Mouse (Mus musculus) heart, embryonic 12.5 days (tissue): ENCODE measurements at regions not wholly inside any gene's neighbourhood (a gene's known extent, or its start where the extent isn't known, plus 50 kb on each side); places are given as distances from the start of the nearest gene placed in this dataset.
"Not testable (repeated sequence)": the region's sequence is repeated elsewhere in the genome, so short reads cannot be mapped to it uniquely, and the experiment has no call there.

Source experiments
- ATAC-seq: fragments of 200-750 bp; cut with Nextera tagmentation; 2 replicates; pipeline ENCODE4 v1.8.0; 2017; ENCODE audit warnings: moderate TSS enrichment, moderate library complexity; ENCODE audit not compliant: insufficient number of reproducible peaks, low FRiP score
- H3K27ac ChIP-seq: fragments of 300-500 bp; sonication (generic); 2 replicates; pipeline ENCODE4 v1.5.1; 2016; ENCODE audit warnings: mild to moderate bottlenecking, moderate library complexity; ENCODE audit not compliant: poor library complexity, severe bottlenecking
- H3K27me3 ChIP-seq: fragments of 300-500 bp; sonication (generic); replicated peaks from 2 replicates; pipeline ENCODE4 v1.6.1; 2016; ENCODE audit warnings: mild to moderate bottlenecking, moderate library complexity
- H3K36me3 ChIP-seq: fragments of 300-500 bp; sonication (generic); 2 replicates; pipeline ENCODE4 v1.6.1; 2016; ENCODE audit warnings: mild to moderate bottlenecking, moderate library complexity
- H3K4me1 ChIP-seq: fragments of 300-500 bp; sonication (generic); replicated peaks from 2 replicates; pipeline ENCODE4 v1.6.1; 2016; ENCODE audit warnings: mild to moderate bottlenecking
- H3K4me2 ChIP-seq: fragments of 300-500 bp; sonication (generic); 2 replicates; pipeline ENCODE4 v1.6.1; 2016; ENCODE audit warnings: mild to moderate bottlenecking, moderate library complexity
- H3K4me3 ChIP-seq: fragments of 300-500 bp; sonication (generic); 2 replicates; pipeline ENCODE4 v1.5.1; 2016; ENCODE audit warnings: mild to moderate bottlenecking
- H3K9ac ChIP-seq: fragments of 300-500 bp; sonication (generic); 2 replicates; pipeline ENCODE4 v1.6.1; 2016; ENCODE audit warnings: mild to moderate bottlenecking, moderate library complexity
- H3K9me3 ChIP-seq: fragments of 300-500 bp; sonication (generic); replicated peaks from 2 replicates; pipeline ENCODE4 v1.6.1; 2016; ENCODE audit warnings: mild to moderate bottlenecking, moderate library complexity
- WGBS: fragments of 180-500 bp; shearing (Covaris S2); methylation state at CpG from one replicate; pipeline ENCODE4 v1.1.7; 2016; 5-methylcytosine and 5-hydroxymethylcytosine counted together

GRCm38 (mm10) chr8:126081279-126081678 lies 86.3 kb downstream of the Kcnk1 start:
- H3K4me1 ChIP-seq, result no peaks in the 10 kb centered on the region
- no peak overlapping the region for H3K9ac ChIP-seq
- no peaks in the 10 kb centered on the region for H3K9me3 ChIP-seq
- no peaks in the 10 kb centered on the region for H3K36me3 ChIP-seq
- ATAC-seq, result no peak
- no peaks in the 10 kb centered on the region for H3K27me3 ChIP-seq
- no peak overlapping the region for H3K4me2 ChIP-seq
- H3K27ac ChIP-seq, result no peak overlapping the region
- H3K4me3 ChIP-seq, result no peak overlapping the region

DNA sequence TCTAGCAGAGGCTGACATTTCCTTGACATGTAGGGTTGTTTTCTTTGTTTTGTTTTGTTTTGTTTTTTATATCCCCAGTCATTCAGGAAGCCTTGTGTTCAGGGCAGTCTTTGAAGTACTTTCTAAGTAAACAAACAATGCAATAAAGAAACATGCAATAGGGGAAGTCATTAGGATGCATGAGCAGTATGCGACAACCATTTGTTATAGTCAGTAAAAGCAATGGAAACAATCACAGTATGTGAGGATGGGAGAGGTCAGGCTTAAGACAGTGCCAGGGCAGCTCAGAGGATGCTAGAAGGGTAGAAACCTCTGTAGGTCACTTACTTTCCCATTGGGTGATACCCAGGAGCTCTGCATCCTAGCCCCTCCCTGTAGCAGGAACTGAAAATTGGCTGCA lies 87.9 kb downstream of the Kcnk1 start:
- Histone ChIP-seq H3K9me3 (no peaks in the 10 kb centered on the region), H3K27me3 (no peaks in the 10 kb centered on the region), H3K27ac (no peak overlapping the region), H3K4me2 (no peak overlapping the region), H3K9ac (no peak overlapping the region), H3K36me3 (no peaks in the 10 kb centered on the region), H3K4me3 (no peak overlapping the region), H3K4me1 (no peaks in the 10 kb centered on the region)
- WGBS, result 66% methylated on average over 1 of the region's 1 CpGs
- no peak for ATAC-seq

DNA sequence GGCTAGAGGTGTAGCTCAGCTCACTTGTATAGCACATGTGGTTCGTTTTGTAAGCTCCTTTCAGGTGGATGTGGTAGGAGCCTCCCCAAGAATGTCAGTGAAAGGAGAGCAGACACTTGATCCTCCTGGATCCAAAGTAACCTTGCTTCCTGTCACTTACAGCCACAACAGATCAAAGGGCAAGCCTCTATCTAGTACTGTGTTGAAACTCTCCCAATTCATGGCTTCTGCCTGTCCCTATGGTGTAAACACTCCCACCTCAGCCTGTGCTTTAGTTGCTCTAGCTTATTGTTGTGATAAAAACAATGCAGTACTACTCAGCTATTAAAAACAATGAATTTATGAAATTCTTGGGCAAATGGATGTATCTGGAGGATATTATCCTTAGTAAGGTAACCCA lies 95.8 kb downstream of the Kcnk1 start:
- Histone ChIP-seq H3K4me2 (no peak overlapping the region), H3K9ac (no peak overlapping the region), H3K9me3 (peaks cover 8% of the 10 kb centered on the region), H3K27me3 (no peaks in the 10 kb centered on the region), H3K27ac (no peak overlapping the region), H3K36me3 (no peaks in the 10 kb centered on the region), H3K4me3 (no peak overlapping the region), H3K4me1 (no peaks in the 10 kb centered on the region)
- no peak for ATAC-seq
- 54% methylated on average over 1 of the region's 1 CpGs for WGBS

GRCm38 (mm10) chr8:126094005-126094404 lies 99.0 kb downstream of the Kcnk1 start:
- H3K9ac ChIP-seq, result no peak overlapping the region
- no peaks in the 10 kb centered on the region for H3K4me1 ChIP-seq
- 66% methylated on average over 2 of the region's 2 CpGs for WGBS
- H3K36me3 ChIP-seq, result no peaks in the 10 kb centered on the region
- H3K4me3 ChIP-seq, result no peak overlapping the region
- ATAC-seq, result no peak
- H3K9me3 ChIP-seq, result peaks cover 8% of the 10 kb centered on the region
- no peak overlapping the region for H3K27ac ChIP-seq
- no peak overlapping the region for H3K4me2 ChIP-seq
- H3K27me3 ChIP-seq, result no peaks in the 10 kb centered on the region

DNA sequence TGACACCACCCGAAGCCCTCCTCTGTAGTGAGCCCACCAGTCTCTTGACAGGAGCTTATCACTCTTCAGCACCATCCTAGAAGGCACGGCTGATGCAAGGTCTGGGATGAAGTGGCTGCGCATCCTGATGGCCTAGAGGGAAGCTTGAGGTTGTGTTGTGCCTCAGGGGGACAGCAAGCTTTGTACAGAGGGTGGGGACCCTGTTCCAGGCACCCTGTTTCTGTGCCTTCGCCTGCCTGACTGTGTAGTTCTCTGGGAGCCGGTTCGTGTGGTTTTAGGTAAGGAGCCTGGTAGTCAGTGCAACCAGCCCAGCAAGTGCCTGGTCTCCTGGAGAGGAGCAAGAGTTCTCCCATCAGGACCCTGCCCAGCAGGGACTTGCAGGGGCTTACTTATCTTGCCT lies 101.1 kb downstream of the Kcnk1 start:
- no peaks in the 10 kb centered on the region for H3K4me1 ChIP-seq
- no peak overlapping the region for H3K4me2 ChIP-seq
- H3K36me3 ChIP-seq, result no peaks in the 10 kb centered on the region
- no peak overlapping the region for H3K27ac ChIP-seq
- ATAC-seq, result no peak
- no peak overlapping the region for H3K4me3 ChIP-seq
- H3K9ac ChIP-seq, result no peak overlapping the region
- WGBS, result 50% methylated on average over 6 of the region's 6 CpGs
- no peaks in the 10 kb centered on the region for H3K27me3 ChIP-seq
- peaks cover 9% of the 10 kb centered on the region; the same call in 1 of the 2 replicates for H3K9me3 ChIP-seq

DNA sequence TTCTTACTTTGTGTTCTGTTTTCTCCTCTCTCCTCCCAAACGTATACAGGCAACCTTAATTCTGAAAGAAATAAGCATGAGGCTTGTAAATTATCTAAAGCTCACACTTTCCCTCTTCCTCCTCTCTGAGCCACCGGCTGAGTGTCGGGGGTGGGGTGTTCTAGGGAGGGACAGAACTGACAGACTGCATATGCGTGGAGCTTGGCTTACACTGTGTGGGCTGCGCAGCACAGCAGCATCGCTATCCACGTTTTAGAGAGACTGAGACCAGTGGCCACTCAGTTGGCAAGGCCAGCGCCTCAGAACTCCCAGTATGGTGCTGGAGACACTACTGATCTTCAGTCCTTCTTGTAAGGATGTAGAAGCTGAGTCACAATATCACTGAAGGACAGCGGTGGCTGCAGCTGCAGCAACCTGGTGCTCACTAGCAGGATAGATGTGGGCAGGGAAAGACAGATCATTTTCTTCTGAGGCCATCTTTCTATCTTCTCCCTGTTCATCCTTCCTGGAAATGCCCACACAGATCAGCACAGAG lies 101.7 kb downstream of the Kcnk1 start:
- ATAC-seq, result no peak
- 54% methylated on average over 9 of the region's 9 CpGs for WGBS
- no peak overlapping the region for H3K4me3 ChIP-seq
- H3K9ac ChIP-seq, result no peak overlapping the region
- no peak overlapping the region for H3K4me2 ChIP-seq
- H3K36me3 ChIP-seq, result no peaks in the 10 kb centered on the region
- no peaks in the 10 kb centered on the region for H3K27me3 ChIP-seq
- H3K4me1 ChIP-seq, result no peaks in the 10 kb centered on the region
- H3K27ac ChIP-seq, result no peak overlapping the region
- peaks cover 11% of the 10 kb centered on the region for H3K9me3 ChIP-seq

DNA sequence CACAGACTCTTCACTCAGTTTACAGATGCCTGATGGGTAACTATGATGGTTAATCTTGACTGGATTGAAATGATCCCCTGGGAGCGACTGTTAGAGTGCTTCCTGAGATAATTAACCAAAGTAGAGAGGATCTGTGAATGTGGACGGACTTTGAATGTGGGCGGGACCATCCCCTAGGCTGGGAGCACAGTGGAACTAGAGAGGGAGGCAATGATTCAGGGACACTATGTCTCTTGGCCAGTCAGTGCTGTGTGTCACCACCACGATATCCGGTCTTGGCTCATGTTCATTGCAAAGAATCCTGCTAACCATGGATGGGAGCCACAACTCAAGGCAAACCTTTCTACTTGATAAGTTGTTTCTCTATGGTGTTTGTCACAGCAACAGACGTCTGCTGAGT lies 103.9 kb downstream of the Kcnk1 start:
- Histone ChIP-seq H3K4me3 (no peak overlapping the region), H3K4me2 (no peak overlapping the region), H3K4me1 (no peaks in the 10 kb centered on the region), H3K27me3 (no peaks in the 10 kb centered on the region), H3K9me3 (peaks cover 26% of the 10 kb centered on the region), H3K9ac (no peak overlapping the region), H3K27ac (no peak overlapping the region), H3K36me3 (no peaks in the 10 kb centered on the region)
- WGBS, result 82% methylated on average over 6 of the region's 6 CpGs
- no peak for ATAC-seq

GRCm38 (mm10) chr8:126099889-126100288 lies 104.9 kb downstream of the Kcnk1 start:
- WGBS, result 63% methylated on average over 4 of the region's 4 CpGs
- H3K27ac ChIP-seq, result no peak overlapping the region
- peaks cover 33% of the 10 kb centered on the region for H3K9me3 ChIP-seq
- H3K4me2 ChIP-seq, result no peak overlapping the region
- no peaks in the 10 kb centered on the region for H3K36me3 ChIP-seq
- H3K9ac ChIP-seq, result no peak overlapping the region
- no peak overlapping the region for H3K4me3 ChIP-seq
- no peaks in the 10 kb centered on the region for H3K27me3 ChIP-seq
- no peaks in the 10 kb centered on the region for H3K4me1 ChIP-seq
- ATAC-seq, result no peak

DNA sequence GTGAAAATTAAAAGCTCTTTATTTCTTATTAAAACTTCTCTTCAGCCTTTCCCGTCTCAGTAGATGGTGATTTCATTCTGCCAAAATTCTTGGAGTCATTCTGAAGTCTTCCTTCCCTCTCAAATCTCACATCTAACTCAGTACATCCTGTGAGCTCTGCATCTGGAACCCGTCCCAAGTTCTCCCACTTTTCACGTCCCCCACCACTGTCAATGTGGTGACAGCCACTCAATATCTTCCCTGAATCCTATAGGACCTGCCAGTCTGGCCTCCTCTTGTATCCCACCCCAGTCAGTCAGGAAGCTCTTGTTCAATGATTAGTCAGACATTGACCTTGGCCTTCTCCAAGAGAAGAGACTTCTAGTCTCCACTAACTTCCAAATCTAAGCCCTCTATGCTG lies 110.1 kb downstream of the Kcnk1 start:
- WGBS, result 57% methylated on average over 3 of the region's 3 CpGs
- H3K27ac ChIP-seq, result no peak overlapping the region
- H3K9ac ChIP-seq, result no peak overlapping the region
- no peak overlapping the region for H3K4me3 ChIP-seq
- no peaks in the 10 kb centered on the region for H3K27me3 ChIP-seq
- no peak for ATAC-seq
- H3K4me2 ChIP-seq, result no peak overlapping the region
- no peaks in the 10 kb centered on the region for H3K36me3 ChIP-seq
- no peaks in the 10 kb centered on the region for H3K4me1 ChIP-seq
- H3K9me3 ChIP-seq, result peaks cover 30% of the 10 kb centered on the region

DNA sequence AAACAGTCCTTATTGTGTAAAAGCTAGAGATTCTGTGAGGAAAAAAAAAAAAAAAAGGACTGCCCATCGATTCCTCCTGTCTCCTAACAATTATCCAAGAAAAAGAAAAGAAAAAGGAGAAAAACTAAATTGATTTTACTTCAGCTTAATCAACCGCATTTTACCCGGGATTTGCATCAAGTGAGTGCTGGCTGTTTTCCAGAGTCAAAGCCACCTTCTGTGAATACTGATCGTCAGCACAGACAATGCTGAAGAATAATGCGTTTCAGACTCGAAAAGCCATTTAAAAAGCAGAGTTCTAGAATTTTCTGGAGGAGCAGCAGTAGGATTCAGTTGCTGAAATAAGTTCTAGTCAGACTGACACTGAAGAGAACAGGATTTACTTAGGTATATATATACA lies 131.1 kb downstream of the Kcnk1 start:
- Histone ChIP-seq H3K9me3 (peaks cover 11% of the 10 kb centered on the region), H3K9ac (no peak overlapping the region), H3K27ac (no peak overlapping the region), H3K4me2 (no peak overlapping the region), H3K4me3 (no peak overlapping the region), H3K36me3 (no peaks in the 10 kb centered on the region), H3K27me3 (0 out of 2 replicates have a peak, but pooled peaks cover 3% of the 10 kb centered on the region), H3K4me1 (no peaks in the 10 kb centered on the region)
- no peak for ATAC-seq
- WGBS, result 77% methylated on average over 6 of the region's 6 CpGs

DNA sequence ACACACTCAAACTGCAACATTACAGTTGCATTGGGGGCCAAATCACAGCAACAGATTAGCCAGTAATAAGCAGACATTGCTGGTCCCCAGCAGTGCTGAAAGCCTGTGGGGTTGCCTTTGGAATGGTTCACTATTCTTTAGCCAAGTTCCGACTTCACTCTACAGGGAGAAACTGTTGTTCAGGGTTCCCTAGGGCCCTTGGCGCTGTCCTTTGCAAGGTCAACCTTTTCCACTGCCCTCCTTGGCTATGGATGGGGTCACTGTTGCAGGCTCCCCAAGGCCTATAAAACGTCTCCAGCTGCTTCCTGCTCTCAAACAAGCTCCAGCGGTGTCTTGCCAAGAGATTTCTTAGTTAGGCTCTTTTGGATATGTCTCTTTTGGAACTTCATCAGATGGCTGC lies 137.1 kb downstream of the Kcnk1 start:
- Histone ChIP-seq H3K9me3 (no peaks in the 10 kb centered on the region), H3K9ac (no peak overlapping the region), H3K27me3 (no peaks in the 10 kb centered on the region; the same call in 1 of the 2 replicates), H3K36me3 (no peaks in the 10 kb centered on the region), H3K27ac (no peak overlapping the region), H3K4me3 (no peak overlapping the region), H3K4me1 (no peaks in the 10 kb centered on the region), H3K4me2 (no peak overlapping the region)
- 70% methylated on average over 4 of the region's 4 CpGs for WGBS
- ATAC-seq, result no peak

DNA sequence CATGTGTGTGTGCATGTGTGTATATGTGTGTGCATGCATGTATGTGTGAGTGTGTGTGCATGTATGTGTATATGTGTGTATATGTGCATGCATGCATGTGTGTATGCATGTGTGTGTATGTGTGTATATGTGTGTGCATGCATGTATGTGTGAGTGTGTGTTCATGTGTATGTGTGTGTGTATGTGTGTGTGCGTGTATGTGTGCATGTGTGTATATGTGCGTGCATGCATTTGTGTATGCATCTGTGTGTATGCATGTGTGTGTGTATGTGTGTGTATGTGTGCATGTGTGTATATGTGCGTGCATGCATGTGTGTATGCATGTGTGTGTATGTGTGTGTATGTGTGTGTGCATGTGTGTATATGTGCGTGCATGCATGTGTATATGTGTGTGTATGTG lies 137.9 kb downstream of the Kcnk1 start:
- not testable (repeated sequence) for H3K4me2 ChIP-seq, H3K9ac ChIP-seq, H3K27me3 ChIP-seq, H3K9me3 ChIP-seq, ATAC-seq, H3K36me3 ChIP-seq, H3K4me1 ChIP-seq, H3K27ac ChIP-seq, H3K4me3 ChIP-seq
- 93% methylated on average over 4 of the region's 4 CpGs for WGBS
